Mouse (Mus musculus) right cerebral cortex, adult 2 months (tissue): Measurements from ENCODE around the gene Prkca.

ENCODE experiments used
- DNase-seq, 2 experiments: peaks; one replicate each; pipeline ENCODE4 v3.0.0; 2021 to 2022; ENCODE audit warnings: low spot score in 2 of 2

The Prkca gene

GRCm38 (mm10) chr11:108297956-108298355, 45.8 kb downstream of the Prkca start:
- DNase-seq = no peak

GRCm38 (mm10) chr11:108295373-108295772, 48.4 kb downstream of the Prkca start:
- DNase-seq = no peak

GRCm38 (mm10) chr11:108294305-108294813, 49.4 kb downstream of the Prkca start:
- DNase-seq = no peak

- no peak for DNase-seq
These were observed 49.9 kb downstream of the Prkca start for GRCm38 (mm10) chr11:108293843-108294242.

GRCm38 (mm10) chr11:108289192-108289591, 54.5 kb downstream of the Prkca start:
- no peak for DNase-seq

- no peak for DNase-seq
These were observed 56.4 kb downstream of the Prkca start for GRCm38 (mm10) chr11:108287321-108287720.

GRCm38 (mm10) chr11:108285046-108285445, 58.7 kb downstream of the Prkca start:
- DNase-seq = no peak

- DNase-seq = no peak
These were observed 60.8 kb downstream of the Prkca start for GRCm38 (mm10) chr11:108282850-108283459.

- DNase-seq = no peak
These were observed 63.9 kb downstream of the Prkca start for GRCm38 (mm10) chr11:108279748-108280373.

GRCm38 (mm10) chr11:108277096-108277495, 66.6 kb downstream of the Prkca start:
- no peak for DNase-seq

- no peak for DNase-seq
These were observed 67.6 kb downstream of the Prkca start for GRCm38 (mm10) chr11:108276148-108276547.

GRCm38 (mm10) chr11:108274046-108274445, 69.7 kb downstream of the Prkca start:
- no peak for DNase-seq

- no peak for DNase-seq
These were observed 70.2 kb downstream of the Prkca start for GRCm38 (mm10) chr11:108273415-108273965.

- no peak for DNase-seq
These were observed 70.9 kb downstream of the Prkca start for GRCm38 (mm10) chr11:108272601-108273414.

GRCm38 (mm10) chr11:108271305-108271704, 72.4 kb downstream of the Prkca start:
- no peak for DNase-seq

GRCm38 (mm10) chr11:108269516-108269915, 74.2 kb downstream of the Prkca start:
- DNase-seq = no peak

- no peak for DNase-seq
These were observed 75.1 kb downstream of the Prkca start for GRCm38 (mm10) chr11:108268421-108269322.

- no peak for DNase-seq
These were observed 75.9 kb downstream of the Prkca start for GRCm38 (mm10) chr11:108267825-108268224.

GRCm38 (mm10) chr11:108267066-108267465, 76.7 kb downstream of the Prkca start:
- DNase-seq = no peak

- no peak for DNase-seq
These were observed 79.9 kb downstream of the Prkca start for GRCm38 (mm10) chr11:108263868-108264267.

- DNase-seq = no peak
These were observed 80.3 kb downstream of the Prkca start for GRCm38 (mm10) chr11:108263406-108263805.
